Mouse (Mus musculus) kidney, adult 2 months (tissue): ENCODE measurements around the gene Nfam1. TPM values are rescaled to one million over a fixed set of nuclear protein-coding genes. Genes with fewer than 3 reads are reported as not detected.

ENCODE experiments used
- DNase-seq: peaks from one replicate; pipeline ENCODE4 v3.0.0; 2021
- H3K27ac ChIP-seq: fragments of 200-500 bp; 2 replicates; pipeline ENCODE4 v1.5.1; 2012; ENCODE audit warnings: low read depth, low read length, control low read depth, inconsistent platforms; ENCODE audit not compliant: insufficient read depth
- H3K27me3 ChIP-seq: fragments of 200-500 bp; replicated peaks from 2 replicates; pipeline ENCODE4 v1.6.1; 2012; ENCODE audit warnings: mild to moderate bottlenecking, moderate library complexity, low read length, inconsistent platforms; ENCODE audit not compliant: control insufficient read depth, insufficient read depth
- H3K36me3 ChIP-seq: fragments of 200-500 bp; 2 replicates; pipeline ENCODE4 v1.6.1; 2012; ENCODE audit warnings: mild to moderate bottlenecking, moderate library complexity, low read length, inconsistent platforms; ENCODE audit not compliant: control insufficient read depth, insufficient read depth
- H3K4me1 ChIP-seq: fragments of 200-500 bp; 2 replicates; pipeline ENCODE4 v1.6.1; 2011; ENCODE audit warnings: low read length; ENCODE audit not compliant: control insufficient read depth, insufficient read depth
- H3K4me3 ChIP-seq: fragments of 200-500 bp; 2 replicates; pipeline ENCODE4 v1.5.1; 2011; ENCODE audit warnings: mild to moderate bottlenecking, low read depth, low read length, control low read depth; ENCODE audit not compliant: insufficient read depth
- CTCF ChIP-seq: fragments of 200-500 bp; conservative IDR thresholded peaks from 2 replicates; pipeline ENCODE4 v1.5.1; 2011; ENCODE audit warnings: low read depth, mild to moderate bottlenecking, control low read depth, low read length, moderate library complexity, mixed read lengths; ENCODE audit not compliant: insufficient read depth, insufficient read length
- POLR2A ChIP-seq: fragments of 200-500 bp; IDR thresholded peaks from one replicate; pipeline ENCODE4 v1.6.1; 2011; ENCODE audit warnings: low read depth, low read length, control low read depth
- WGBS: fragments of 180-500 bp; shearing (Covaris S2); methylation state at CpG from one replicate; pipeline ENCODE4 v1.1.7; 2018; 5-methylcytosine and 5-hydroxymethylcytosine counted together
- polyA plus RNA-seq: library from polyadenylated mRNA; depleted of rRNA; stranded (reverse); fragments of >200 nt; gene quantifications from 2 replicates; pipeline ENCODE4 v1.2.3, GENCODE M21; 2012

Nfam1 gene
- polyA plus RNA-seq, 1 experiment, result 2.9 TPM

- 2% methylated on average over 8 of the region's 8 CpGs for WGBS
- H3K27ac ChIP-seq, result no peak overlapping the region
- no peaks in the 10 kb centered on the region for H3K4me1 ChIP-seq
- H3K27me3 ChIP-seq, result no peaks in the 10 kb centered on the region
- no peak for TF ChIP-seq POLR2A
- peak; percentile 96 for TF ChIP-seq CTCF
- H3K36me3 ChIP-seq, result no peaks in the 10 kb centered on the region
- no peak overlapping the region for H3K4me3 ChIP-seq
- peak; percentile 93 for DNase-seq
These were observed 4.8 kb upstream of the Nfam1 start for GRCm38 (mm10) chr15:83037755-83038483.

GRCm38 (mm10) chr15:83036900-83037519 is 3.9 kb upstream of the Nfam1 start:
- Histone ChIP-seq H3K4me3 (no peak overlapping the region), H3K27ac (no peak overlapping the region), H3K4me1 (no peaks in the 10 kb centered on the region), H3K27me3 (no peaks in the 10 kb centered on the region), H3K36me3 (no peaks in the 10 kb centered on the region)
- WGBS, result 62% methylated on average over 14 of the region's 14 CpGs
- no peak for TF ChIP-seq CTCF
- TF ChIP-seq POLR2A, result no peak
- DNase-seq, result peak; percentile 37

- H3K36me3 ChIP-seq, result no peaks in the 10 kb centered on the region
- no peaks in the 10 kb centered on the region for H3K4me1 ChIP-seq
- WGBS, result 62% methylated on average over 7 of the region's 7 CpGs
- no peak overlapping the region for H3K27ac ChIP-seq
- no peaks in the 10 kb centered on the region for H3K27me3 ChIP-seq
- peak; percentile 41 for DNase-seq
- H3K4me3 ChIP-seq, result no peak overlapping the region
- TF ChIP-seq POLR2A (no peak), CTCF (no peak)
These were observed 3.0 kb upstream of the Nfam1 start for GRCm38 (mm10) chr15:83036089-83036488.

- no peaks in the 10 kb centered on the region for H3K4me1 ChIP-seq
- H3K27me3 ChIP-seq, result no peaks in the 10 kb centered on the region
- no peaks in the 10 kb centered on the region for H3K36me3 ChIP-seq
- no peak overlapping the region for H3K4me3 ChIP-seq
- WGBS, result 40% methylated on average over 17 of the region's 17 CpGs
- DNase-seq, result no peak
- TF ChIP-seq CTCF, result no peak
- no peak for TF ChIP-seq POLR2A
- no peak overlapping the region for H3K27ac ChIP-seq
These were observed 1.3 kb upstream of the Nfam1 start for GRCm38 (mm10) chr15:83034275-83034977.

GRCm38 (mm10) chr15:83030884-83031283 is 2.2 kb downstream of the Nfam1 start:
- no peak for DNase-seq
- Histone ChIP-seq H3K4me3 (no peak overlapping the region), H3K36me3 (no peaks in the 10 kb centered on the region), H3K27ac (no peak overlapping the region), H3K27me3 (no peaks in the 10 kb centered on the region), H3K4me1 (no peaks in the 10 kb centered on the region)
- WGBS, result 63% methylated on average over 4 of the region's 4 CpGs
- TF ChIP-seq CTCF (no peak), POLR2A (no peak)

- Histone ChIP-seq H3K27me3 (no peaks in the 10 kb centered on the region), H3K36me3 (no peaks in the 10 kb centered on the region), H3K4me3 (no peak overlapping the region), H3K4me1 (no peaks in the 10 kb centered on the region), H3K27ac (no peak overlapping the region)
- DNase-seq, result no peak
- WGBS, result 66% methylated on average over 11 of the region's 11 CpGs
- no peak for TF ChIP-seq CTCF
These were observed 3.1 kb downstream of the Nfam1 start for GRCm38 (mm10) chr15:83029725-83030718.
